Mouse (Mus musculus) stomach, postnatal 0 days (tissue): ENCODE data around the gene Stip1. TPM values are rescaled to one million over a fixed set of nuclear protein-coding genes. Genes with fewer than 3 reads are reported as not detected.
A peak's percentile ranks its signal among the peaks of the same experiment; 100 is the strongest.

Experiments
- ATAC-seq: fragments of 200-750 bp; cut with Nextera tagmentation; 2 replicates; pipeline ENCODE4 v1.8.0; 2017; ENCODE audit not compliant: low FRiP score, low TSS enrichment
- DNase-seq: peaks from one replicate; pipeline ENCODE4 v3.0.0-alpha.2; 2016; ENCODE audit warnings: low spot score
- H3K27ac ChIP-seq: fragments of 300-500 bp; sonication (generic); replicated peaks from 2 replicates; pipeline ENCODE4 v1.5.1; 2014; ENCODE audit warnings: mild to moderate bottlenecking, control low read depth
- H3K27me3 ChIP-seq: fragments of 300-500 bp; sonication (generic); 2 replicates; pipeline ENCODE4 v1.6.1; 2014; ENCODE audit warnings: low read length; ENCODE audit not compliant: control insufficient read depth, insufficient read depth
- H3K36me3 ChIP-seq: fragments of 300-500 bp; sonication (generic); 2 replicates; pipeline ENCODE4 v1.6.1; 2014; ENCODE audit warnings: low read length, mixed read lengths; ENCODE audit not compliant: control insufficient read depth, insufficient read depth
- H3K4me1 ChIP-seq: fragments of 300-500 bp; sonication (generic); replicated peaks from 2 replicates; pipeline ENCODE4 v1.6.1; 2014; ENCODE audit warnings: antibody characterized with exemption; ENCODE audit not compliant: control insufficient read depth, insufficient read depth
- H3K4me2 ChIP-seq: fragments of 300-500 bp; sonication (generic); replicated peaks from 2 replicates; pipeline ENCODE4 v1.6.1; 2014; ENCODE audit warnings: low read depth, mild to moderate bottlenecking, control low read depth, moderate library complexity
- H3K4me3 ChIP-seq: fragments of 300-500 bp; sonication (generic); 2 replicates; pipeline ENCODE4 v1.5.1; 2014; ENCODE audit warnings: low read depth, low read length, control low read depth
- H3K9ac ChIP-seq: fragments of 300-500 bp; sonication (generic); 2 replicates; pipeline ENCODE4 v1.6.1; 2014; ENCODE audit warnings: mild to moderate bottlenecking, low read length, control low read depth, mixed read lengths
- H3K9me3 ChIP-seq: fragments of 300-500 bp; sonication (generic); 2 replicates; pipeline ENCODE4 v1.6.1; 2016; ENCODE audit warnings: low read length; ENCODE audit not compliant: control insufficient read depth
- CTCF ChIP-seq: IDR thresholded peaks from 2 replicates; pipeline ENCODE4 v1.5.1; 2016; ENCODE audit warnings: antibody characterized with exemption, low read depth, mild to moderate bottlenecking, moderate library complexity
- EP300 ChIP-seq: optimal IDR thresholded peaks from 2 replicates; pipeline ENCODE3; 2016; ENCODE audit warnings: antibody characterized with exemption
- WGBS: fragments of 180-500 bp; shearing (Covaris S2); extraction: QIAGEN DNeasy Blood & Tissue Kit; methylation state at CpG from one replicate; pipeline ENCODE4 v1.1.7; 2014; 5-methylcytosine and 5-hydroxymethylcytosine counted together
- polyA plus RNA-seq: library from polyadenylated mRNA; unstranded; fragments of >200 nt; fragmentation: Nextera tagmentation; extraction: Ambion mirVana; gene quantifications from 2 replicates; pipeline ENCODE4 v1.2.1, GENCODE M21; 2015

The Stip1 gene
- polyA plus RNA-seq, 1 experiment from 2014 or later = 67.9 TPM

DNA sequence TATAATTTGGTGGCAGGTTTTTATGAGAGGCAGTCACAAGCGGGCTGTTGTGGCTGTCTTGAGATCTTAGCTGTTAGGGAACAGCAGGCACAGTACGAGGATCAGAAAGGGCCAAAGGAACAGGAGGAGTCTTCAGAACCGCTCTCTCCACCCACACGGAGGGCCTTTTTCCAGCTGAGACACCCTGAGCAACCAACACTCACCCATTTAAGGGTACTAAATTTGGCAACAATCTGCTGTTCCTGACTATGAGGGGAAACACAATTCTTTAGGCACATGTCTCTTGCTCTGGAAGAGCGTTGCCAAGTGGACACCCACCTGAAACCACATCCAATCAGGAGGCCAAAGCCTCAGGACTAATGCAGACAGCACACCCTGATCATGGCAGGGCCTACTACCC is 10.2 kb downstream of the Stip1 start:
- TF ChIP-seq EP300 (no peak), CTCF (no peak)
- H3K36me3 ChIP-seq = peaks cover 38% of the 10 kb centered on the region
- no peak overlapping the region for H3K9ac ChIP-seq
- no peaks in the 10 kb centered on the region for H3K4me1 ChIP-seq
- WGBS = 92% methylated on average over 5 of the region's 5 CpGs
- no peak overlapping the region for H3K4me2 ChIP-seq
- DNase-seq (no peak), ATAC-seq (no peak)
- H3K27me3 ChIP-seq = no peaks in the 10 kb centered on the region
- H3K4me3 ChIP-seq = no peak overlapping the region
- H3K9me3 ChIP-seq = no peaks in the 10 kb centered on the region
- no peak overlapping the region for H3K27ac ChIP-seq

DNA sequence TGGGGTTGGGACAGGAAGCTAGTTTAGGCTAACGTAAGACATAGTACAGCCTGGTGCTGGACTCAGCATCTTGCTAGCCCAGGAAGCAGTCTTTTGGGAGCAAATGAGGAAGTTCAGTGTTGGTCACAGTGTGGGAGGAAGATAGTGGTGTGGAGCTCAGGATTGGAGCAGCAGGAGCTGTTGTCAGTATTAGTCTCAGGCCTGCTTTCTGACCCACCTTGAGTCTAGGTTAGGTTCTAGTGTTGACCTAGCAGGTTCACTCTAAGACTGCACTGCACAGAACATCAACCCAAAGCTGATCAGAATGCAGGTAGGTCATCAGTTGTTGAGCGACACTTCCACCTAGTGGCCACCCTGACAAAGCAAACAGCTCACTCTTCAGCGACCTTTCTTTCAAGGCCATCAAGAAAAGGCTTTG is 19.5 kb downstream of the Stip1 start:
- ATAC-seq (peak; percentile 72), DNase-seq (peak; percentile 71)
- no peak overlapping the region for H3K4me2 ChIP-seq
- H3K4me1 ChIP-seq = no peaks in the 10 kb centered on the region
- no peak overlapping the region for H3K9ac ChIP-seq
- H3K4me3 ChIP-seq = no peak overlapping the region
- no peak for TF ChIP-seq EP300
- TF ChIP-seq CTCF = peak; percentile 89
- no peak overlapping the region for H3K27ac ChIP-seq
- no peaks in the 10 kb centered on the region for H3K27me3 ChIP-seq
- 37% methylated on average over 3 of the region's 3 CpGs for WGBS
- H3K9me3 ChIP-seq = no peaks in the 10 kb centered on the region
- peaks cover 20% of the 10 kb centered on the region for H3K36me3 ChIP-seq

DNA sequence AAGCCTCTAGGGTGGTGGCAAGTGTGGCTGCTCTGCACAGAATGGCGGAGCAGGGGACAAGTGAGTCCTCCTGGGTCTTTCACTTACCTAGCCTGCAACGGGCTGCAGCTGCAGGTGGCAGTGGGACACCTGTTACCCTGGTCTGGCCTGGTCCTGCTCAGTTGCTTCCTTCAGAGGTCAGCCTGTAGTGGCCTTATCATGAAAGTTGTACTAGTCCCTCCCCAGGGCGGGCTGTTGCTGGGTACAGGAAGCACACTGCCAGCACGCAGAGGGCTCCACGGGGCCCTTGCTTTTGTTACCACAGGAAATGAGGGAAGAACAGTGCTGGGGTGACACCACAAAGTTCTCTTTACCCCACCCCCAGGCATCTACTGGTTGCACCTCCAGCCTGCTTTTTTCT is 20.6 kb downstream of the Stip1 start, which contains the start of gene Fermt3:
TSS of gene Fermt3 (minus strand) at position 279 of the 400 bp plus-strand sequence.
- H3K4me3 ChIP-seq = no peak within 1 kb of the TSS
- H3K4me1 ChIP-seq = no peaks in the 10 kb centered on the region
- ATAC-seq (peak; percentile 71), DNase-seq (peak; percentile 67)
- H3K27ac ChIP-seq = peak within 1 kb of the TSS; percentile 65; the same call in 1 of the 2 replicates
- no peaks in the 10 kb centered on the region for H3K9me3 ChIP-seq
- TF ChIP-seq EP300 (no peak), CTCF (no peak)
- WGBS = 59% methylated on average over 5 of the region's 5 CpGs
- no peaks in the 10 kb centered on the region for H3K27me3 ChIP-seq
- no peak within 1 kb of the TSS for H3K9ac ChIP-seq
- H3K36me3 ChIP-seq = peaks cover 16% of the 10 kb centered on the region
- no peak within 1 kb of the TSS; the same call in 1 of the 2 replicates for H3K4me2 ChIP-seq

DNA sequence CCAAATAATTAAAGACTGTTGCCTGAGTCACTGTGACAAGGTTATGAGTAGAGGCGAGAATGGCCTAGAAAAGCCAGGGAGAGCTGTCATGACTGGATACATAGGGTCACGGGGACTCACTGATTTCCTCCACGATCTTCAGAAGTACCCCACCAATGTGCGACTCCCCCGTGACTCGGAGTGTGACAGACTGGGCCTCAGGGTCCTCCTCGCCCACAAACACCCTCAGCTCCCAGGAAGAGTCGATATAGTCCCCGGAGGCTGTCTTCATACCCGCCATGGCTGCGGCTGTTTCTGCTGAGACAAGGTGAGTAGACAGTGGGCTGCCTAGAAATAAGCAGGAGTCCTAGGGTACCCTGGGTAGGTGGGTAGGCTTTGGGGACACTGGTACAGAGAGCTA is 21.2 kb downstream of the Stip1 start:
- no peak overlapping the region for H3K4me3 ChIP-seq
- H3K27ac ChIP-seq = peak overlapping the region; percentile 45; the same call in 1 of the 2 replicates
- no peaks in the 10 kb centered on the region for H3K27me3 ChIP-seq
- no peaks in the 10 kb centered on the region for H3K9me3 ChIP-seq
- H3K4me1 ChIP-seq = no peaks in the 10 kb centered on the region
- ATAC-seq (no peak), DNase-seq (no peak)
- WGBS = 87% methylated on average over 11 of the region's 11 CpGs
- no peak overlapping the region for H3K9ac ChIP-seq
- H3K36me3 ChIP-seq = peaks cover 14% of the 10 kb centered on the region
- TF ChIP-seq CTCF (no peak), EP300 (no peak)
- H3K4me2 ChIP-seq = no peak overlapping the region; the same call in 1 of the 2 replicates

DNA sequence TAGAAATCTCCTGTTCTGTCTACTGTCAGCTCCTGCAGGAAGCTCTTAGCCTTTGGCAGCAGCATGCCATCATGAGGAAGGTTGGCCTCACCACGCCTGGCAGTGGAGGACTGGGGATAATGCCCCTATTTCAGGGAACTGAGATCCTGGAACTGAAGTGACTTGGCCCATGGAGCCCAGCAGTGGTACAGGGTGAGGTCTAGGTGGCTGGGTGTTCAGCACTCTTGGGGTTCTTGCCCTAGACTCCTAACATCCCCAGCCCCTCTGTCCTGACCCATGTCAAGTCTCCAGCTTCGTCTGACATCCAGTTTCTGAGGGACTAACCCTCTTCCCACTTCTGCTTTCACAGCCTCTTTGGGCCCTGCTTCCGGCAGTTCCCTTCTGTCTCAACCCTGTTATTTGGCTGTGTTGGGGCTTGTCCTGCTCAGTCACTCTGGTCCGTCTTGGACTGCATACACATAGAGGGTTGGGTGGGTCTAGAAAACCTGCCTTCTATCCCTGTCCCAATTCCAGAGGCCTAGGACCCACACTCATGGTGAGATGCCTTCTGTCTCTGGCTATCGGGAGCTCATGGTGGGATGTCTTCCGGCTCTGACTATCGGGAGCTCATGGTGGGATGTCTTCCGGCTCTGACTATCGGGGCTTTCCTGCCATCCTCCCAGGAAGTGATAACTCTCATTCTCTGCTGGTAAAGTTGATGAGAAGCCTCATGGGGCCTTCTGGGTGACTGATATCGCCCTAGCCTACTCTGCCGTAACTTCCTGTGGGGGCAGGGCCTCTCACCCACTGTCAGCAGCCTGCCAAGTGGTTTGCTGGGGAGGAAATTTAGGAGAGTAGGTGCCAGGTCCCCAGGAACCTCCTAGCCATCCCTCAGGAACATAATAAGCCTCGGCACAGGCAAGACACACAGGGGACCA is 22.0 kb downstream of the Stip1 start:
- peaks cover 10% of the 10 kb centered on the region; the same call in 1 of the 2 replicates for H3K36me3 ChIP-seq
- WGBS = 72% methylated on average over 12 of the region's 12 CpGs
- H3K4me3 ChIP-seq = no peak overlapping the region
- peak overlapping the region; percentile 53 for H3K27ac ChIP-seq
- no peak for DNase-seq
- no peak overlapping the region for H3K4me2 ChIP-seq
- no peaks in the 10 kb centered on the region for H3K27me3 ChIP-seq
- H3K9ac ChIP-seq = no peak overlapping the region
- H3K4me1 ChIP-seq = no peaks in the 10 kb centered on the region
- H3K9me3 ChIP-seq = no peaks in the 10 kb centered on the region
- no peak for ATAC-seq
- TF ChIP-seq CTCF = no peak
- no peak for TF ChIP-seq EP300
